Mouse (Mus musculus): ENCODE data around the gene Fkbp7. TPM values are rescaled to one million over a fixed set of nuclear protein-coding genes. Genes with fewer than 3 reads are reported as not detected.
A peak's percentile ranks its signal among the peaks of the same experiment; 100 is the strongest.

Fkbp7 gene
- total and polyA plus RNA-seq, 3 experiments = 1.1 to 1.8 TPM; not detected in 1

- H3K9me3 ChIP-seq (replicated peaks; ENCODE audit: insufficient read depth, low read length) = no peaks in the 10 kb centered on the region
- TF ChIP-seq UBTF (IDR thresholded peaks at IDR 0.05; ENCODE audit: borderline replicate concordance, insufficient read depth, low read depth, low read length) = no peak
- TF ChIP-seq NRF1 (IDR thresholded peaks at IDR 0.05; ENCODE audit: insufficient read depth, low read depth, low read length, poor library complexity, severe bottlenecking) = no peak
- no peak for TF ChIP-seq ZNF384 (IDR thresholded peaks at IDR 0.05; ENCODE audit: low read depth, low read length)
- no peak for TF ChIP-seq GABPA (IDR thresholded peaks at IDR 0.05; ENCODE audit: low read depth, low read length)
- no peak for TF ChIP-seq RAD21 (IDR thresholded peaks at IDR 0.05; ENCODE audit: low read depth, low read length)
- no peak for TF ChIP-seq SIN3A (IDR thresholded peaks at IDR 0.05; ENCODE audit: low read length)
- no peak for TF ChIP-seq HCFC1 (IDR thresholded peaks at IDR 0.05; ENCODE audit: low read depth, low read length)
- TF ChIP-seq ETS1 (IDR thresholded peaks at IDR 0.05; ENCODE audit: low read depth, low read length) = no peak
- TF ChIP-seq TAL1 (IDR thresholded peaks at IDR 0.05; ENCODE audit: low read length) = no peak
- TF ChIP-seq POLR2AphosphoS2 (IDR thresholded peaks at IDR 0.05; ENCODE audit: low read length) = no peak
- no peak for TF ChIP-seq ZKSCAN1 (IDR thresholded peaks at IDR 0.05; ENCODE audit: low read depth, low read length)
- no peak for TF ChIP-seq MAX (IDR thresholded peaks at IDR 0.05; ENCODE audit: low read length)
- no peak for TF ChIP-seq SMC3 (IDR thresholded peaks at IDR 0.05; ENCODE audit: low read depth, low read length)
- TF ChIP-seq USF1 (IDR thresholded peaks at IDR 0.05; ENCODE audit: low read depth, low read length) = no peak
- no peak for TF ChIP-seq USF2 (IDR thresholded peaks at IDR 0.05; ENCODE audit: borderline replicate concordance in 1 of 2, insufficient read depth in 1 of 2, low read depth in 1 of 2, low read length in 2 of 2)
- no peak for TF ChIP-seq ZMIZ1 (IDR thresholded peaks at IDR 0.05; ENCODE audit: low read depth, low read length)
- no peak for TF ChIP-seq ZC3H11A (IDR thresholded peaks at IDR 0.05; ENCODE audit: low read depth, low read length)
- no peak for TF ChIP-seq MXI1 (IDR thresholded peaks at IDR 0.05; ENCODE audit: low read depth, low read length)
- no peak for TF ChIP-seq CHD2 (IDR thresholded peaks at IDR 0.05; ENCODE audit: low read length)
- H3K4me3 ChIP-seq (ENCODE audit: control insufficient read depth in 1 of 2, insufficient read depth in 1 of 2, low read depth in 2 of 2, low read length in 2 of 2) = no peak overlapping the region
Observed at GRCm38 (mm10) chr2:76620188-76620587, 52.7 kb downstream of the Fkbp7 start.

DNA sequence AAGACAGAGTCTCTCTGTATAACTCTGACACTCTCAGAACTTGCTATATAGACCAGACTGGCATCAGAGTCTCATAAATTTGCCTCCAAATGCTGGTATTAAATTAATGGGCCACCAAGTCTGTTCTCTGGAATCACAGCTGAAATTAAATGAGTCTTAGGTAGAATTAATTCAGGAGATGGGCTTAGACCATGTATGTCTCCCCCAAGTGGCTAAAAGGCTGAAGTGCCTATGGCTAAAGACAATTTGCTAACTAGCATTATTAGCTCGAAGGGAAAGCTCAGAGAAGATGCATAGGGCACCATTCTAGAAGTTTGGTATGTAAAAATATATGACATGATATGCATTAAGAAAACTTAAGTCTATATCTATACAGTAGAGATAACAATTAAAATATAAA lies 54.8 kb downstream of the Fkbp7 start:
- no peaks in the 10 kb centered on the region for H3K27me3 ChIP-seq (ENCODE audit: control insufficient read depth in 1 of 2, insufficient read depth in 2 of 2, low read length in 2 of 2)
- peaks cover 0 to 4% of the 10 kb centered on the region in 2 experiments; a peak in 1 of 4 replicates for H3K4me1 ChIP-seq (ENCODE audit: control insufficient read depth in 1 of 2, insufficient read depth in 2 of 2, low read length in 2 of 2)
- no peaks in the 10 kb centered on the region for H3K9me3 ChIP-seq (replicated peaks; ENCODE audit: insufficient read depth, low read length)
- no peak overlapping the region for H3K27ac ChIP-seq (ENCODE audit: control insufficient read depth, low read depth, low read length)
- H3K4me3 ChIP-seq (ENCODE audit: control insufficient read depth in 1 of 2, insufficient read depth in 1 of 2, low read depth in 2 of 2, low read length in 2 of 2) = no peak overlapping the region
- peaks cover 0 to 3% of the 10 kb centered on the region in 2 experiments; a peak in 2 of 4 replicates for H3K36me3 ChIP-seq (ENCODE audit: control insufficient read depth in 1 of 2, insufficient read depth in 2 of 2, low read length in 2 of 2)
- DNase-seq (ENCODE audit: low read depth, low spot score) = peak; percentile 60
- H3K9ac ChIP-seq (ENCODE audit: control insufficient read depth, low read depth, low read length, poor library complexity, severe bottlenecking) = no peak overlapping the region
- no peaks in the 10 kb centered on the region for H3K79me2 ChIP-seq (ENCODE audit: control insufficient read depth, insufficient read depth, low read length, poor library complexity)
- TF ChIP-seq CHD1 (IDR thresholded peaks at IDR 0.05; ENCODE audit: low read depth, low read length) (no peak), ETS1 (IDR thresholded peaks at IDR 0.05; ENCODE audit: low read depth, low read length) (no peak), ZC3H11A (IDR thresholded peaks at IDR 0.05; ENCODE audit: low read depth, low read length) (peak; percentile 43), ZMIZ1 (IDR thresholded peaks at IDR 0.05; ENCODE audit: low read depth, low read length) (no peak), SMC3 (IDR thresholded peaks at IDR 0.05; ENCODE audit: low read depth, low read length) (peak; percentile 78), TCF12 (IDR thresholded peaks at IDR 0.05; ENCODE audit: low read depth, low read length) (no peak), JUND (IDR thresholded peaks at IDR 0.05; ENCODE audit: low read depth, low read length) (no peak), POLR2AphosphoS5 (IDR thresholded peaks at IDR 0.05; ENCODE audit: borderline replicate concordance, low read depth, low read length) (no peak), KAT2A (conservative IDR thresholded peaks at IDR 0.05; ENCODE audit: low read depth, low read length) (no peak), EP300 (IDR thresholded peaks at IDR 0.05; ENCODE audit: low read depth in 1 of 2, low read length in 2 of 2) (no peak), RCOR1 (IDR thresholded peaks at IDR 0.05; ENCODE audit: low read depth, low read length) (no peak), ZKSCAN1 (IDR thresholded peaks at IDR 0.05; ENCODE audit: low read depth, low read length) (no peak), RAD21 (IDR thresholded peaks at IDR 0.05; ENCODE audit: low read depth, low read length) (peak; percentile 69), NRF1 (IDR thresholded peaks at IDR 0.05; ENCODE audit: insufficient read depth, low read depth, low read length, poor library complexity, severe bottlenecking) (no peak), UBTF (IDR thresholded peaks at IDR 0.05; ENCODE audit: borderline replicate concordance, insufficient read depth, low read depth, low read length) (no peak), BHLHE40 (IDR thresholded peaks at IDR 0.05; ENCODE audit: borderline replicate concordance, low read depth, low read length) (no peak), TBP (IDR thresholded peaks at IDR 0.05; ENCODE audit: low read depth, low read length) (no peak), POLR2A (IDR thresholded peaks at IDR 0.05; ENCODE audit: control insufficient read depth in 1 of 2, insufficient read depth in 1 of 2, low read depth in 1 of 2, low read length in 2 of 2, poor library complexity in 1 of 2) (no peak), MAFK (IDR thresholded peaks at IDR 0.05; ENCODE audit: borderline replicate concordance, low read depth, low read length) (no peak), USF2 (IDR thresholded peaks at IDR 0.05; ENCODE audit: borderline replicate concordance in 1 of 2, insufficient read depth in 1 of 2, low read depth in 1 of 2, low read length in 2 of 2) (no peak)

More at GRCm38 (mm10) chr2:76620188-76620587, 52.7 kb downstream of the Fkbp7 start:
- H3K4me1 ChIP-seq (ENCODE audit: control insufficient read depth in 1 of 2, insufficient read depth in 2 of 2, low read length in 2 of 2) = peaks cover 0 to 4% of the 10 kb centered on the region in 2 experiments; a peak in 1 of 4 replicates
- no peak overlapping the region for H3K27ac ChIP-seq (ENCODE audit: control insufficient read depth, low read depth, low read length)
- H3K27me3 ChIP-seq (ENCODE audit: control insufficient read depth in 1 of 2, insufficient read depth in 2 of 2, low read length in 2 of 2) = no peaks in the 10 kb centered on the region
- H3K36me3 ChIP-seq (ENCODE audit: control insufficient read depth in 1 of 2, insufficient read depth in 2 of 2, low read length in 2 of 2) = peaks cover 0 to 3% of the 10 kb centered on the region in 2 experiments; a peak in 2 of 4 replicates
- DNase-seq (ENCODE audit: low read depth, low spot score) = peak; percentile 12
- H3K9ac ChIP-seq (ENCODE audit: control insufficient read depth, low read depth, low read length, poor library complexity, severe bottlenecking) = no peak overlapping the region
- H3K79me2 ChIP-seq (ENCODE audit: control insufficient read depth, insufficient read depth, low read length, poor library complexity) = no peaks in the 10 kb centered on the region
